Mouse (Mus musculus) thymus, adult 2 months (tissue): ENCODE results near the gene Itgam. TPM values are rescaled to one million over a fixed set of nuclear protein-coding genes. Genes with fewer than 3 reads are reported as not detected.

ENCODE experiments used
- DNase-seq: peaks from one replicate; pipeline ENCODE4 v3.0.0; 2021
- H3K27ac ChIP-seq: fragments of 200-500 bp; 2 replicates; pipeline ENCODE4 v1.5.1; 2012; ENCODE audit warnings: low read length, control low read depth; ENCODE audit not compliant: control insufficient read depth, insufficient read depth
- H3K27me3 ChIP-seq: fragments of 200-500 bp; 2 replicates; pipeline ENCODE4 v1.6.1; 2012; ENCODE audit warnings: mild to moderate bottlenecking, low read length, moderate library complexity, mixed read lengths; ENCODE audit not compliant: control insufficient read depth, insufficient read depth
- H3K36me3 ChIP-seq: fragments of 200-500 bp; 2 replicates; pipeline ENCODE4 v1.6.1; 2012; ENCODE audit warnings: mild to moderate bottlenecking, low read length, moderate library complexity; ENCODE audit not compliant: control insufficient read depth, insufficient read depth
- H3K4me1 ChIP-seq: fragments of 200-500 bp; replicated peaks from 2 replicates; pipeline ENCODE4 v1.6.1; 2012; ENCODE audit warnings: low read length; ENCODE audit not compliant: control insufficient read depth, insufficient read depth
- H3K4me3 ChIP-seq: fragments of 200-500 bp; 2 replicates; pipeline ENCODE4 v1.5.1; 2012; ENCODE audit warnings: mild to moderate bottlenecking, low read length, control low read depth, moderate library complexity; ENCODE audit not compliant: control insufficient read depth, insufficient read depth
- CTCF ChIP-seq: fragments of 200-500 bp; IDR thresholded peaks from 2 replicates; pipeline ENCODE4 v1.5.1; 2012; ENCODE audit warnings: mild to moderate bottlenecking, control low read depth, low read length, moderate library complexity, borderline replicate concordance; ENCODE audit not compliant: control insufficient read depth, poor library complexity, insufficient read depth; ENCODE audit errors: extremely low read depth
- POLR2A ChIP-seq: fragments of 200-500 bp; IDR thresholded peaks from 2 replicates; pipeline ENCODE4 v1.6.1; 2012; ENCODE audit warnings: mild to moderate bottlenecking, low read length, control low read depth, moderate library complexity; ENCODE audit not compliant: control insufficient read depth, poor library complexity, insufficient read depth; ENCODE audit errors: extremely low read depth
- WGBS: fragments of 180-500 bp; shearing (Covaris S2); methylation state at CpG from one replicate; pipeline ENCODE4 v1.1.7; 2018; 5-methylcytosine and 5-hydroxymethylcytosine counted together
- polyA plus RNA-seq: library from polyadenylated mRNA; depleted of rRNA; stranded (reverse); fragments of >200 nt; gene quantifications from 2 replicates; pipeline ENCODE4 v1.2.3, GENCODE M21; 2012

The Itgam gene
- polyA plus RNA-seq, 1 experiment, result 7.9 TPM

GRCm38 (mm10) chr7:128067847-128068246 is 5.4 kb downstream of the Itgam start:
- H3K4me1 ChIP-seq, result peaks cover 13% of the 10 kb centered on the region
- WGBS, result 34% methylated on average over 3 of the region's 3 CpGs
- no peak for TF ChIP-seq POLR2A
- no peak for TF ChIP-seq CTCF
- H3K36me3 ChIP-seq, result no peaks in the 10 kb centered on the region
- H3K27ac ChIP-seq, result no peak overlapping the region
- no peak overlapping the region for H3K4me3 ChIP-seq
- DNase-seq, result peak; percentile 57
- H3K27me3 ChIP-seq, result no peaks in the 10 kb centered on the region

GRCm38 (mm10) chr7:128069844-128070243 is 7.4 kb downstream of the Itgam start:
- no peak overlapping the region for H3K4me3 ChIP-seq
- no peak for DNase-seq
- H3K36me3 ChIP-seq, result no peaks in the 10 kb centered on the region
- no peaks in the 10 kb centered on the region for H3K27me3 ChIP-seq
- 26% methylated on average over 2 of the region's 2 CpGs for WGBS
- peaks cover 9% of the 10 kb centered on the region for H3K4me1 ChIP-seq
- H3K27ac ChIP-seq, result no peak overlapping the region
- TF ChIP-seq POLR2A, result no peak
- no peak for TF ChIP-seq CTCF

- whole genome bisulfite sequencing, result 88% methylated on average over 4 of the region's 4 CpGs
- TF ChIP-seq POLR2A (no peak), CTCF (no peak)
- H3K27ac ChIP-seq, result no peak overlapping the region
- H3K36me3 ChIP-seq, result no peaks in the 10 kb centered on the region
- H3K27me3 ChIP-seq, result no peaks in the 10 kb centered on the region
- no peak overlapping the region for H3K4me3 ChIP-seq
- no peak for DNase-seq
- H3K4me1 ChIP-seq, result peaks cover 9% of the 10 kb centered on the region
These were observed 9.4 kb downstream of the Itgam start for GRCm38 (mm10) chr7:128071816-128072215.

GRCm38 (mm10) chr7:128080012-128080411 is 17.6 kb downstream of the Itgam start:
- Histone ChIP-seq H3K27ac (peak overlapping the region; percentile 92), H3K4me1 (peaks cover 26% of the 10 kb centered on the region), H3K36me3 (no peaks in the 10 kb centered on the region), H3K4me3 (no peak overlapping the region), H3K27me3 (no peaks in the 10 kb centered on the region)
- DNase-seq, result peak; percentile 74
- 62% methylated on average over 8 of the region's 8 CpGs for WGBS
- no peak for TF ChIP-seq POLR2A
- TF ChIP-seq CTCF, result no peak

- no peak overlapping the region for H3K4me3 ChIP-seq
- DNase-seq, result no peak
- H3K27me3 ChIP-seq, result no peaks in the 10 kb centered on the region
- no peaks in the 10 kb centered on the region for H3K36me3 ChIP-seq
- no peak overlapping the region for H3K27ac ChIP-seq
- no peak for TF ChIP-seq POLR2A
- no peak for TF ChIP-seq CTCF
- WGBS, result 44% methylated on average over 7 of the region's 7 CpGs
- H3K4me1 ChIP-seq, result peaks cover 4% of the 10 kb centered on the region
These were observed 26.7 kb downstream of the Itgam start for GRCm38 (mm10) chr7:128089141-128089540.

- Histone ChIP-seq H3K4me1 (no peaks in the 10 kb centered on the region), H3K27ac (no peak overlapping the region), H3K27me3 (no peaks in the 10 kb centered on the region), H3K36me3 (no peaks in the 10 kb centered on the region), H3K4me3 (no peak overlapping the region)
- WGBS, result 87% methylated on average over 1 of the region's 1 CpGs
- no peak for DNase-seq
- TF ChIP-seq POLR2A (no peak), CTCF (no peak)
These were observed 35.7 kb downstream of the Itgam start for GRCm38 (mm10) chr7:128098135-128098534.

- no peaks in the 10 kb centered on the region; the same call in 1 of the 2 replicates for H3K4me1 ChIP-seq
- no peaks in the 10 kb centered on the region for H3K36me3 ChIP-seq
- TF ChIP-seq POLR2A (no peak), CTCF (no peak)
- H3K27me3 ChIP-seq, result no peaks in the 10 kb centered on the region
- H3K4me3 ChIP-seq, result no peak overlapping the region
- no peak for DNase-seq
- no peak overlapping the region for H3K27ac ChIP-seq
- 31% methylated on average over 2 of the region's 2 CpGs for WGBS
These were observed 38.4 kb downstream of the Itgam start for GRCm38 (mm10) chr7:128100742-128101357.
